In the genomic region with DNA sequence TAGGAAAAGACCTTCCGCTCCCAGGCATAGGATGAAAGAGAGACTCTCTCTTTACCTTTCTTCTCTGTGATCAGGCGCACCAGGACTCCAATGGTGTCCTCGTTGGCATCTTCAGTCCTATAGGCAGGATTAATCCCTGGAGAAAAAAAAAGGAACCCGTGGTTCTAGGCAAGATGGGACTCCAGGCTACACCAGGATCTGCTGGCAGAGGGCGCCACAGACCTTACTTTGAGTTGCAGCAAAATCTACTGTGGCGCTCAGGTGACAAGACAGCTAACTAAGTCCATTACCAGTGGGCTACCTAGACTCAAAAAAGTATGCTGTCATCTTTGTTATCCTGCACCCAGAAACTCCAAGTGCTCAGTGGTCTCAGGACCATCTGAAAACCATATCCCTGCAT, we compare ENCODE assay signal across 8 mouse cellular contexts. TPM values are rescaled to one million over a fixed set of nuclear protein-coding genes. Genes with fewer than 3 reads are reported as not detected.
DNase-seq lines count a peak whose midpoint lies in the region; ATAC-seq and TF ChIP-seq lines count a peak whose summit lies in the region.

No protein-coding gene starts in this region.

- H3K4me3 ChIP-seq in heart, adult 2 months, result no peak overlapping the region
- H3K4me3 ChIP-seq in E14TG2a.4 (replicated peaks; ENCODE audit: low read length), result no peak overlapping the region
- H3K4me3 ChIP-seq in midbrain, embryonic 14.5 days (replicated peaks; ENCODE audit: low read depth, low read length), result no peak overlapping the region

- no peak for TF ChIP-seq POLR2A in heart, adult 2 months (IDR thresholded peaks at IDR 0.05; ENCODE audit: insufficient read depth, low read depth, low read length)

- intact Hi-C loops in heart, adult 2 months (cut with DNase I), result loop anchor here (1.0 kb wide), 2 partner anchors 18 to 38 kb away; no protein-coding TSS in a partner anchor
- intact Hi-C loops in heart, postnatal 25 days (cut with DNase I), result loop anchor here (1.0 to 5.0 kb wide), 2 partner anchors 18 to 39 kb away; no protein-coding TSS in a partner anchor

- peaks cover 15% of the 10 kb centered on the region for H3K4me1 ChIP-seq in heart, adult 2 months (ENCODE audit: control insufficient read depth, insufficient read depth, low read length)
- peaks cover 33% of the 10 kb centered on the region for H3K4me1 ChIP-seq in E14TG2a.4 (replicated peaks; ENCODE audit: low read depth, low read length)
- H3K4me1 ChIP-seq in midbrain, embryonic 14.5 days (ENCODE audit: control insufficient read depth, insufficient read depth, low read length), result peaks cover 4% of the 10 kb centered on the region; the same call in 1 of the 2 replicates

- no peaks in the 10 kb centered on the region for H3K36me3 ChIP-seq in heart, adult 2 months (ENCODE audit: control insufficient read depth, insufficient read depth, low read length)
- peaks cover 59% of the 10 kb centered on the region for H3K36me3 ChIP-seq in E14TG2a.4 (ENCODE audit: insufficient read depth, low read length)
- H3K36me3 ChIP-seq in midbrain, embryonic 14.5 days (ENCODE audit: control insufficient read depth, insufficient read depth, low read length), result no peaks in the 10 kb centered on the region
- peaks cover 3% of the 10 kb centered on the region for H3K36me3 ChIP-seq in splenic B cell, adult 2 months (ENCODE audit: control insufficient read depth, insufficient read depth, low read length, poor library complexity, severe bottlenecking)

- ATAC-seq in midbrain, embryonic 14.5 days (ENCODE audit: low FRiP score, low TSS enrichment), result no peak

- H3K27me3 ChIP-seq in heart, adult 2 months (ENCODE audit: control insufficient read depth, insufficient read depth, low read length), result no peaks in the 10 kb centered on the region
- H3K27me3 ChIP-seq in E14TG2a.4 (ENCODE audit: insufficient read depth, low read length), result no peaks in the 10 kb centered on the region
- H3K27me3 ChIP-seq in midbrain, embryonic 14.5 days (ENCODE audit: control insufficient read depth, insufficient read depth, low read length), result no peaks in the 10 kb centered on the region
- no peaks in the 10 kb centered on the region for H3K27me3 ChIP-seq in splenic B cell, adult 2 months (ENCODE audit: control insufficient read depth, insufficient read depth, low read length, poor library complexity, severe bottlenecking)

- no peak overlapping the region for H3K27ac ChIP-seq in heart, adult 2 months
- no peak overlapping the region for H3K27ac ChIP-seq in midbrain, embryonic 14.5 days (replicated peaks; ENCODE audit: low read depth, low read length)

- H3K4me2 ChIP-seq in midbrain, embryonic 14.5 days (ENCODE audit: low read length), result no peak overlapping the region

- 42% methylated on average over 6 of the region's 6 CpGs for WGBS in heart, adult 2 months
- 28% methylated on average over 6 of the region's 6 CpGs for WGBS in midbrain, embryonic 14.5 days

- 0 out of 2 replicates have a peak, but pooled peaks have one; percentile 32 for TF ChIP-seq EP300 in heart, adult 2 months (IDR thresholded peaks at IDR 0.05; ENCODE audit: insufficient read depth, low read depth, low read length)

- TF ChIP-seq CTCF in heart, adult 2 months (IDR thresholded peaks at IDR 0.05), result peak; percentile 93
- peak; percentile 59 for TF ChIP-seq CTCF in E14TG2a.4 (conservative IDR thresholded peaks at IDR 0.05; ENCODE audit: low read length)

- peaks cover 2% of the 10 kb centered on the region for H3K9me3 ChIP-seq in E14TG2a.4 (ENCODE audit: low read length)
- no peaks in the 10 kb centered on the region for H3K9me3 ChIP-seq in midbrain, embryonic 14.5 days (ENCODE audit: control insufficient read depth, low read length)

- peak; percentile 67 to 82 for DNase-seq in heart, adult 2 months
- DNase-seq in heart, postnatal 25 days (ENCODE audit: low spot score), result no peak
- DNase-seq in cerebellum, adult 11-12 months, result peak; percentile 55
- DNase-seq in gastrocnemius, postnatal 10 days, result peak; percentile 76
- peak; percentile 81 to 82 for DNase-seq in left cerebral cortex, adult 18-20 months (ENCODE audit: low spot score in 2 of 2)
- peak; percentile 76 for DNase-seq in midbrain, embryonic 14.5 days
- peak; percentile 86 for DNase-seq in splenic B cell, adult 2 months (ENCODE audit: low read depth, low spot score)

- no peaks in the 10 kb centered on the region for H3K79me2 ChIP-seq in heart, adult 2 months (replicated peaks; ENCODE audit: control insufficient read depth, insufficient read depth, low read length)

- no peak overlapping the region for H3K9ac ChIP-seq in heart, adult 2 months (ENCODE audit: low read depth, low read length)
- no peak overlapping the region for H3K9ac ChIP-seq in midbrain, embryonic 14.5 days (replicated peaks; ENCODE audit: low read length)

RNA-seq across cellular contexts. Expression of a gene that starts 14.5 kb away (rescaled TPM):
- total RNA-seq in heart, adult 2 months (2021), result 1 to 10 TPM; 4.6 to 5.5 TPM
- 6.4 and 7.2 TPM in 2 replicates for polyA plus RNA-seq in heart, adult 2 months (2012; rRNA removed)
- 1 to 10 TPM; 2.4 to 3.0 TPM for total RNA-seq in heart, postnatal 25 days (2021)
- 10 to 100 TPM; 14.8 to 19.3 TPM for total RNA-seq in gastrocnemius, postnatal 10 days (2021)
- total RNA-seq in left cerebral cortex, adult 18-20 months (2021), result 10 to 100 TPM; 13.2 to 21.8 TPM
- 3.9 and 4.5 TPM in 2 replicates for polyA plus RNA-seq in midbrain, embryonic 14.5 days (2014; fragmentation: Nextera tagmentation; extraction: Ambion mirVana)
